Mouse (Mus musculus) kidney, embryonic 14.5 days (tissue): ENCODE data around the gene Tmsb15l. TPM values are rescaled to one million over a fixed set of nuclear protein-coding genes. Genes with fewer than 3 reads are reported as not detected.

Experiments used
- ATAC-seq: fragments of 200-750 bp; cut with Nextera tagmentation; 2 replicates; pipeline ENCODE4 v1.8.0; 2017; ENCODE audit warnings: moderate number of reproducible peaks, mild to moderate bottlenecking, moderate TSS enrichment, moderate library complexity; ENCODE audit not compliant: low FRiP score, low TSS enrichment
- H3K27ac ChIP-seq: fragments of 300-500 bp; sonication (generic); 2 replicates; pipeline ENCODE4 v1.5.1; 2014; ENCODE audit warnings: low read depth, mild to moderate bottlenecking, low read length, moderate library complexity, mixed read lengths
- H3K27me3 ChIP-seq: fragments of 300-500 bp; sonication (generic); 2 replicates; pipeline ENCODE4 v1.6.1; 2014; ENCODE audit warnings: mild to moderate bottlenecking, low read length; ENCODE audit not compliant: control insufficient read depth, insufficient read depth
- H3K36me3 ChIP-seq: fragments of 300-500 bp; sonication (generic); 2 replicates; pipeline ENCODE4 v1.6.1; 2014; ENCODE audit warnings: low read length, mixed read lengths; ENCODE audit not compliant: control insufficient read depth, insufficient read depth
- H3K4me1 ChIP-seq: fragments of 300-500 bp; sonication (generic); 2 replicates; pipeline ENCODE4 v1.6.1; 2014; ENCODE audit warnings: low read length, mixed read lengths; ENCODE audit not compliant: control insufficient read depth, insufficient read depth
- H3K4me2 ChIP-seq: fragments of 300-500 bp; sonication (generic); replicated peaks from 2 replicates; pipeline ENCODE4 v1.6.1; 2014; ENCODE audit warnings: low read depth, mild to moderate bottlenecking, low read length
- H3K4me3 ChIP-seq: fragments of 300-500 bp; sonication (generic); 2 replicates; pipeline ENCODE4 v1.5.1; 2014; ENCODE audit warnings: mild to moderate bottlenecking, low read length
- H3K9ac ChIP-seq: fragments of 300-500 bp; sonication (generic); 2 replicates; pipeline ENCODE4 v1.6.1; 2014; ENCODE audit warnings: low read depth, mild to moderate bottlenecking, low read length, moderate library complexity
- H3K9me3 ChIP-seq: fragments of 300-500 bp; sonication (generic); 2 replicates; pipeline ENCODE4 v1.6.1; 2016; ENCODE audit warnings: low read length; ENCODE audit not compliant: control insufficient read depth
- polyA plus RNA-seq: library from polyadenylated mRNA; unstranded; fragments of >200 nt; fragmentation: Nextera tagmentation; extraction: Ambion mirVana; gene quantifications from 2 replicates; pipeline ENCODE4 v1.2.1, GENCODE M21; 2014

Gene Tmsb15l
- polyA plus RNA-seq, 1 experiment from 2014 or later, result 4.5 TPM

DNA sequence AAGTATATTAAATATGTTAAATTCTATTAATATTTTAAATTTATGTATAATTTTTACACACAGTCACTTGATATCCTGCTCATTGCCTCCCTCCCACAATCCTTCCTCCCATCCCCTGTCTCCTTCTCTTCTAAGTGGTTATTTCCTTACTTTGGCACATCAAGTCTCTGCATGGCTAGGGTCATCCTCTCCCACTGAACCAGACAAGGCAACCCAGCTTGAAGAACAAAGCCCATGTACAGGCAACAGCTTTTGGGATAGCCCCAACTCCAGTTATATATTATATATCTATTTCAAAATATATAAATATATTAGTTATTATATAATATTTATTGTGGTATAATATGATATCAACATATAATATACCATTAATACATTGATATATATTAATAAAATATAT, 50.8 kb downstream of the Tmsb15l start:
- Histone ChIP-seq H3K27me3 (no peaks in the 10 kb centered on the region), H3K27ac (no peak overlapping the region), H3K36me3 (no peaks in the 10 kb centered on the region), H3K4me1 (no peaks in the 10 kb centered on the region), H3K4me2 (no peak overlapping the region), H3K9me3 (no peaks in the 10 kb centered on the region), H3K9ac (no peak overlapping the region), H3K4me3 (no peak overlapping the region)
- ATAC-seq, result no peak

Other genes with a start within 250 kb of the Tmsb15l start
- gene Morf4l2, start 233.2 kb downstream of the Tmsb15l start, polyA plus RNA-seq, result 479 and 609 TPM in 2 replicates
- gene Glra4, start 196.7 kb downstream of the Tmsb15l start, polyA plus RNA-seq, result 0.13 and 0.19 TPM in 2 replicates
- gene Plp1, start 154.2 kb downstream of the Tmsb15l start, polyA plus RNA-seq, result 2.4 and 3.6 TPM in 2 replicates
- 0.12 TPM in 1 of 2 replicates, not detected in the other for gene Rab9b, start 108.1 kb downstream of the Tmsb15l start, polyA plus RNA-seq
- not detected in 2 replicates for gene H2bfm, start 49.5 kb downstream of the Tmsb15l start, polyA plus RNA-seq
- 47.0 and 78.3 TPM in 2 replicates for gene Tmsb15b2, start 1.4 kb downstream of the Tmsb15l start, polyA plus RNA-seq
- 24.1 and 40.1 TPM in 2 replicates for gene Tmsb15b1, start within 50 bp of the Tmsb15l start, polyA plus RNA-seq
- gene Zcchc18, start 16.3 kb upstream of the Tmsb15l start, polyA plus RNA-seq, result 21.7 and 31.1 TPM in 2 replicates
- gene Slc25a53, start 61.4 kb upstream of the Tmsb15l start, polyA plus RNA-seq, result 10.7 and 14.0 TPM in 2 replicates
- gene Fam199x, start 72.7 kb upstream of the Tmsb15l start, polyA plus RNA-seq, result 11.1 and 16.8 TPM in 2 replicates
- gene Esx1, start 145.2 kb upstream of the Tmsb15l start, polyA plus RNA-seq, result not detected in 2 replicates